Mouse (Mus musculus): ENCODE data around the gene Pias4.

- TF ChIP-seq POLR2A (IDR thresholded peaks at IDR 0.05; ENCODE audit: low read depth, low read length) (no peak), CTCF (IDR thresholded peaks at IDR 0.05; ENCODE audit: borderline replicate concordance, insufficient read depth, low read length) (no peak)
Observed at GRCm38 (mm10) chr10:81177491-81177925, 9.8 kb upstream of the Pias4 start.

Data from embryonic fibroblast, embryonic 13.5 days (primary cell).